Mouse (Mus musculus) midbrain, embryonic 16.5 days (tissue): Measurements from ENCODE around the gene Rpl18a. TPM values are rescaled to one million over a fixed set of nuclear protein-coding genes. Genes with fewer than 3 reads are reported as not detected.

Experiments used
- ATAC-seq: fragments of 200-750 bp; cut with Nextera tagmentation; 2 replicates; pipeline ENCODE4 v1.8.0; 2017; ENCODE audit warnings: moderate TSS enrichment
- H3K27ac ChIP-seq: fragments of 300-500 bp; sonication (generic); 2 replicates; pipeline ENCODE4 v1.5.1; 2014; ENCODE audit warnings: mild to moderate bottlenecking, low read length, mixed read lengths
- H3K27me3 ChIP-seq: fragments of 300-500 bp; sonication (generic); 2 replicates; pipeline ENCODE4 v1.6.1; 2014; ENCODE audit warnings: low read depth, low read length, mixed read lengths; ENCODE audit not compliant: control insufficient read depth, insufficient read depth
- H3K36me3 ChIP-seq: fragments of 300-500 bp; sonication (generic); 2 replicates; pipeline ENCODE4 v1.6.1; 2014; ENCODE audit warnings: mild to moderate bottlenecking, low read length, moderate library complexity, mixed read lengths; ENCODE audit not compliant: control insufficient read depth, insufficient read depth
- H3K4me1 ChIP-seq: fragments of 300-500 bp; sonication (generic); 2 replicates; pipeline ENCODE4 v1.6.1; 2014; ENCODE audit warnings: mild to moderate bottlenecking, low read length, mixed read lengths; ENCODE audit not compliant: control insufficient read depth, insufficient read depth
- H3K4me2 ChIP-seq: fragments of 300-500 bp; sonication (generic); 2 replicates; pipeline ENCODE4 v1.6.1; 2014; ENCODE audit warnings: mild to moderate bottlenecking, low read length, mixed read lengths
- H3K4me3 ChIP-seq: fragments of 300-500 bp; sonication (generic); 2 replicates; pipeline ENCODE4 v1.5.1; 2014; ENCODE audit warnings: low read depth, mild to moderate bottlenecking, low read length, moderate library complexity, mixed read lengths
- H3K9ac ChIP-seq: fragments of 300-500 bp; sonication (generic); 2 replicates; pipeline ENCODE4 v1.6.1; 2014; ENCODE audit warnings: low read depth, low read length, mixed read lengths
- H3K9me3 ChIP-seq: fragments of 300-500 bp; sonication (generic); replicated peaks from 2 replicates; pipeline ENCODE4 v1.6.1; 2014; ENCODE audit warnings: mild to moderate bottlenecking, low read length, mixed read lengths; ENCODE audit not compliant: control insufficient read depth, poor library complexity, severe bottlenecking
- WGBS: fragments of 180-500 bp; shearing (Covaris S2); extraction: QIAGEN DNeasy Blood & Tissue Kit; methylation state at CpG from one replicate; pipeline ENCODE4 v1.1.7; 2014; 5-methylcytosine and 5-hydroxymethylcytosine counted together
- polyA plus RNA-seq: library from polyadenylated mRNA; unstranded; fragments of >200 nt; fragmentation: Nextera tagmentation; extraction: Ambion mirVana; gene quantifications from 2 replicates; pipeline ENCODE4 v1.2.1, GENCODE M21; 2015

The Rpl18a gene
- polyA plus RNA-seq, 1 experiment from 2014 or later, result 1,781 TPM

DNA sequence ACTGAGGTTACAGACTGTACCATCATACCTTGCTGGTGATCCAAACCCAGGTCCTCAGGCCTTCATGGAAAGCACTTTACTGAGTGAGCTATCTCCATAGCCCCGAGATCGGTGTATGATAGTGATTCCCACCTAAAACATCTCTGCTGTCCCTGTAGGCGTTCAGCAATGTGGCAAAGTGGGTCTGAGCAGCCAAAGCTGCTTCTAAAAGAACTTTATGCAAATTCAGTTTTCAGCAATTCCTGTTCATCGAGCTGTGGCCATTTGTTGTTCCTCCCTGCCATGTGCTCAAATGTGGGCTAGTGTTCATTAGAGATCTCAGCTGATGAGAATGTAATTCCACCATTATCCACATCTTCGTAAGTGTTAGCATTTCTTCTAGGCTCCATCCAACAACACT, 29.2 kb upstream of the Rpl18a start:
- no peak overlapping the region for H3K4me2 ChIP-seq
- no peak overlapping the region for H3K9ac ChIP-seq
- H3K36me3 ChIP-seq, result 0 out of 2 replicates have a peak, but pooled peaks cover 2% of the 10 kb centered on the region
- no peak for ATAC-seq
- 91% methylated on average over 5 of the region's 5 CpGs for WGBS
- no peaks in the 10 kb centered on the region for H3K4me1 ChIP-seq
- no peak overlapping the region for H3K4me3 ChIP-seq
- no peaks in the 10 kb centered on the region for H3K9me3 ChIP-seq
- no peaks in the 10 kb centered on the region for H3K27me3 ChIP-seq
- no peak overlapping the region for H3K27ac ChIP-seq

DNA sequence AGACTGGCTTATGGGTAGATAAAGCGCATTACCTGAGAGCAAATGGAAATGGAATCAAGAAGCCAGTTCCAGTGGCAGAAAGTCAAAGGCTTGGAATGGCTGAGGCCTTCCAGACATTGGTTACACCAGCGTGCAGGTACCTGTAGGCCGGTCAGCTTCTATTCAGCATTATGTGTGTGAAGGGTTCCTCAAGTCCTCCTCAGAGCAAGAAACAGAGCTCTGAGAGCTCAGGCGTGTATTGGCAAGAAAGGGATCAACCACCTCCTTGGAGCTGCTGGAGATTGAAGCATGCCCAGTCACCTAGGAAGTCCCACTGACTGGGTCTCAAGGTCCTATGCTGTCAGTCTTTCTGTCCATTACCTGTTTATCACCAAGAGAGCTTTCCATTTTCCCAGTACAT, 28.5 kb upstream of the Rpl18a start:
- Histone ChIP-seq H3K27ac (no peak overlapping the region), H3K4me1 (no peaks in the 10 kb centered on the region), H3K4me3 (no peak overlapping the region), H3K36me3 (0 out of 2 replicates have a peak, but pooled peaks cover 1% of the 10 kb centered on the region), H3K9ac (no peak overlapping the region), H3K9me3 (no peaks in the 10 kb centered on the region), H3K4me2 (no peak overlapping the region), H3K27me3 (no peaks in the 10 kb centered on the region)
- WGBS, result 94% methylated on average over 4 of the region's 4 CpGs
- no peak for ATAC-seq

DNA sequence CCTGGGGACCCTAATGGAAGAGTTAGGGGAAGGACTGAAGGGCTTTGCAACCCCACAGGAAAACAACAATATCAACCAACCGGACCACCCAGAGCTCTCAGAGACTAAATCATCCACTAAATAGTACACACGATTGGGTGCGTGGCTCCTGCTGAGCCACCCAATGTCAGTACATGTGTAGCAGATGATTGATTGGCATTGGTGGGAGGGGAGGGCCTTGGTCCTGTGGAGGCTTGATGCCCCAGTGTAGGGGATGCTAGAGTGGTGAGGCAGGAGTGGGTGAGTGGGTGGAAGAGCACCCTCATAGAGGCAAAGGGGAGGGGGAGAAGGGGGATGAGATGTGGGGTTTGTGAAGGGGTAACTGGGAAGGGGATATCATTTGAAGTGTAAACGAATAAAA, 26.9 kb upstream of the Rpl18a start:
- H3K9me3 ChIP-seq, result no peaks in the 10 kb centered on the region
- no peak overlapping the region for H3K27ac ChIP-seq
- ATAC-seq, result no peak
- H3K9ac ChIP-seq, result no peak overlapping the region
- H3K4me1 ChIP-seq, result no peaks in the 10 kb centered on the region
- H3K27me3 ChIP-seq, result no peaks in the 10 kb centered on the region
- no peak overlapping the region for H3K4me3 ChIP-seq
- H3K36me3 ChIP-seq, result no peaks in the 10 kb centered on the region
- 91% methylated on average over 4 of the region's 4 CpGs for WGBS
- H3K4me2 ChIP-seq, result no peak overlapping the region

DNA sequence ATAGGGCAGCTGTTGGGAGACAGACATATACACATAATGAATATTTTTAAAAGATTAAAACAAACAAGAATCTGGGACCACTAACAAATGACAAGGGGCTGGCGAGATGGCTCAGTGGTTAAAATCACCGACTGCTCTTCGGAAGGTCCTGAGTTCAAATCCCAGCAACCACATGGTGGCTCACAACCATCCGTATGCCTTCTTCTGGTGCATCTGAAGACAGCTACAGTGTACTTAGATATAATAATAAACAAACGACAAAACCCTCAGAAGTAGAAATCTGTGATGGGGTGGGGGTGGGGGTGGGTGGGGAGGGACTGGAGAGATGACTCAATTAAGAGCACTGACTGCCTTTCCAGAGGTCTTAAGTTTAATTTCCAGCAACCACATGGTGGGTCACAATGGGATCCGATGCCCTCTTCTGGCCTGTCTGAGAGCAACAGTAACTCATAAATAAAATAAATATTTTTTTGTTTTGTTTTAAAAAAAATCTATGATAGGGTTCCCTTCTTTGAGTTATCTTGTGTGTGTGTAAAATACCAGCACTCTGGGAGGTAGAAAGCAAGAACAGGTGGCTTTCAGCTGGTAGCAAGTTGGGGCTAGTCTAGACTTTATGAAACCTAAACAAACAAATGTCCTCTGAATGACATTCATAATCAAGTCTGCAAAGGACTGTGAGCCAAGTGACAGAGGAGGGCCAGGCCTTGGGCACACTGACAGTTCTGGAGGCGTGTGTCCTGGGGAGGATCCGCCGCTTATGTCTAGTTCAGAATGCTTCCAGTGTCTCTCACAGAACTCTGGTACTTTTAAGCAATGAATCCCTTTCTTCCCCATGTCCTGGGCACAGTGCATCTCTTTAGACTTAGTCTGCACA, 23.1 kb upstream of the Rpl18a start:
- ATAC-seq, result no peak
- H3K4me2 ChIP-seq, result no peak overlapping the region
- H3K27ac ChIP-seq, result no peak overlapping the region
- no peaks in the 10 kb centered on the region for H3K9me3 ChIP-seq
- peaks cover 19% of the 10 kb centered on the region for H3K36me3 ChIP-seq
- WGBS, result 93% methylated on average over 9 of the region's 9 CpGs
- no peaks in the 10 kb centered on the region for H3K4me1 ChIP-seq
- no peak overlapping the region for H3K9ac ChIP-seq
- H3K27me3 ChIP-seq, result no peaks in the 10 kb centered on the region
- H3K4me3 ChIP-seq, result no peak overlapping the region

DNA sequence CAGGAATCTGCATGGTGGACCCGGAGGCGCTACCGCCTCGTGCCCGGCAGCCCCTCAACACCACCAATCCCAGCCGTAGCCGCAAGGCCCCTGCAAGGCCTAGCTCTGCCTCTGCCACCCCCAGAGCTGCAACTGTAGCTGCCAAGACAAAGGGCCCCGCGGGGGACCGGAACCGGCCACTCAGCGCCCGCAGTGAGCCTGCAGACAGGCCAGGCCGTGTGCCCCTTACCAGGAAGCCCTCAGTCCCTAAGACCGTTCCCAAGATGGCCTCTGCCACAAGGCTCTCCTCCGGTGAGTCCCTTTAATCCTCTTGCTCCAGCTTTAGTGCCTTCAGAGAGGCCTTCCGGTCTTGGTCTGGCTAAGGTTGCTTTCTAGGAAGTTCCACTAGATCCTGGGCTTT, 17.5 kb upstream of the Rpl18a start:
- no peak overlapping the region for H3K27ac ChIP-seq
- H3K4me2 ChIP-seq, result no peak overlapping the region
- no peaks in the 10 kb centered on the region for H3K9me3 ChIP-seq
- 91% methylated on average over 14 of the region's 17 CpGs for WGBS
- no peak for ATAC-seq
- H3K4me1 ChIP-seq, result no peaks in the 10 kb centered on the region
- H3K9ac ChIP-seq, result no peak overlapping the region
- peaks cover 51% of the 10 kb centered on the region for H3K36me3 ChIP-seq
- no peaks in the 10 kb centered on the region for H3K27me3 ChIP-seq
- no peak overlapping the region for H3K4me3 ChIP-seq

DNA sequence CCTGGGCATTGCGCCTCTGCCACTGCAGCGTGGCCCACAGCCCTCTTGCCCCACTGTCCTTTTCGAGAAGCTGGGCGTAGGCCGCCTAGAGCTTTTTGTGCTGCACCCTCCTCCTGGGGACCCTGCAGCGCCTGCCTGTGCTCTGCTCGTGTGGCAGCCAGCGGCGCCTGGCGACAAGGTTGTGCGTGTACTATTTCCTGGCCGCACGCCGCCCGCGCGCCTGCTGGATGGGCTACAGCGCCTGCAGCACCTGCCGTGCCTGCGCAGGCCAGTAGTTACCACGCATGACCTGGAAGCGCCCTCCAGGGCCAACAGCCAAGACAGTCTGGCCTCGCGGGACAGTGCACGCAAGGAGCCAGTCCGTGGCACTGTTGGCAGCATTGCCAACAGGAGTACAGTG, 16.3 kb upstream of the Rpl18a start:
- H3K9ac ChIP-seq, result no peak overlapping the region
- no peak for ATAC-seq
- no peaks in the 10 kb centered on the region for H3K9me3 ChIP-seq
- no peak overlapping the region for H3K27ac ChIP-seq
- H3K4me1 ChIP-seq, result no peaks in the 10 kb centered on the region
- H3K4me3 ChIP-seq, result no peak overlapping the region
- 97% methylated on average over 26 of the region's 26 CpGs for WGBS
- no peak overlapping the region for H3K4me2 ChIP-seq
- H3K36me3 ChIP-seq, result peaks cover 50% of the 10 kb centered on the region
- no peaks in the 10 kb centered on the region for H3K27me3 ChIP-seq

DNA sequence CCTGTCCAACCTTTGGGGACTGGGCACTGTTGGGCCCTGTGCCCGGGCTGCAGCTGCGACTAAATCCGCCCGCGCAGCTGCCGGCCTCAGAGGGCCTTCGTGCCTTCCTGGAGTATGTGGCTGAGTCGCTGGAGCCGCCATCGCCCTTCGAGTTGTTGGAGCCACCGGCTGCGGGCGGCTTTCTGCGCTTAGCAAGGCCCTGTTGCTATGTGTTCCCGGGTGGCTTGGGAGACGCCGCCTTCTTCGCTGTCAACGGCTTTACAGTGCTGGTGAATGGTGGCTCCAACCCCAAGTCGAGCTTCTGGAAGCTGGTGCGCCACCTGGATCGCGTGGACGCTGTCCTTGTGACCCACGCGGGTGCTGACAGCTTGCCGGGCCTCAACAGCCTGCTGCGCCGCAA, 15.7 kb upstream of the Rpl18a start:
- WGBS, result 95% methylated on average over 30 of the region's 30 CpGs
- H3K36me3 ChIP-seq, result peaks cover 49% of the 10 kb centered on the region

DNA sequence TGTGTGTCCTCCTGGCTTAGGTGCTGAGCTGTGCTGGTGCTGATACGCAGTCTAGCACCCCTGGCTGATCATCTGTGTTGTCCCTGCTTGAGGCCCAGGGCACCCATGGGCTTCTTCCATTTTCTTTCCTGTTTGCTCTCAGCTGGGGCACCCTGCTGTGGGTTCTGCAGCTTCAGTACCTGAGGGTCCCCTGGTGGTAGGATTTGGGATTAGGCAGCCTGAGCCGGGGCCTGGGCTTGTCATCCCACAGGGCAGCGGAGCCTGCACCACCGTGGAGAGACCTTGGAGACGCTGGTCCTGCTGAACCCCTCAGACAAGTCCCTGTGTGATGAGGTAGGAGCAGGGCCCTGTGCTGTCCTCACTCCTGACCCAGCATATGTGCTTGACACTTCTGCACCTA, 14.4 kb upstream of the Rpl18a start:
- Histone ChIP-seq H3K27me3 (no peaks in the 10 kb centered on the region), H3K36me3 (peaks cover 42% of the 10 kb centered on the region), H3K4me1 (peaks cover 7% of the 10 kb centered on the region), H3K27ac (no peak overlapping the region), H3K4me2 (no peak overlapping the region), H3K9me3 (no peaks in the 10 kb centered on the region), H3K4me3 (no peak overlapping the region), H3K9ac (no peak overlapping the region)
- 77% methylated on average over 5 of the region's 5 CpGs for WGBS
- no peak for ATAC-seq

More for the DNA sequence above, 15.7 kb upstream of the Rpl18a start:
- Histone ChIP-seq H3K4me3 (no peak overlapping the region), H3K4me2 (no peak overlapping the region), H3K27me3 (no peaks in the 10 kb centered on the region), H3K4me1 (no peaks in the 10 kb centered on the region; the same call in 1 of the 2 replicates), H3K27ac (no peak overlapping the region), H3K9ac (no peak overlapping the region), H3K9me3 (no peaks in the 10 kb centered on the region)
- ATAC-seq, result no peak

DNA sequence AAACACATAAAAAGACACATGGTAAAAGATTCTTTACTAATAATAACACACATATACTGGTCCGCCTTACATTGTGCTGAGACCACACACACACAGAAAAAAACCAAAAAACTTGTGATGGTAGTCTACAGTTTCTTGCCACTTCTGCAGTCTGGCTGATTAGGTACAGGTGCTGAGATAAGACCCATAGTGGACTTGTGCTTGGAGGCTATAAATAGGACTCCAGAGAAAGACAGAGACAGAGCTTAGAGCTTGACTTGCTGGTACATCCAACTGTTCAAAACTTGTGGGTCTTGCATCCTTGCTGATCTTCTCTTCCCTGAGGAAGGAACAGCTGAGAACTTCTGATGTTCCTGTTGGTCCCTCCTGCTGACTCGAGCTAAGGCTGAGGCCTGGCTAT, 10.3 kb upstream of the Rpl18a start:
- H3K9ac ChIP-seq, result no peak overlapping the region
- H3K36me3 ChIP-seq, result peaks cover 8% of the 10 kb centered on the region
- H3K4me2 ChIP-seq, result no peak overlapping the region
- WGBS, result 94% methylated on average over 2 of the region's 2 CpGs
- H3K27me3 ChIP-seq, result peaks cover 2% of the 10 kb centered on the region; the same call in 1 of the 2 replicates
- no peak overlapping the region for H3K4me3 ChIP-seq
- ATAC-seq, result no peak
- H3K9me3 ChIP-seq, result no peaks in the 10 kb centered on the region
- H3K4me1 ChIP-seq, result peaks cover 11% of the 10 kb centered on the region
- H3K27ac ChIP-seq, result no peak overlapping the region
